Mouse (Mus musculus): ENCODE measurements at regions not wholly inside any gene's neighbourhood (a gene's known extent, or its start where the extent isn't known, plus 50 kb on each side); places are given as distances from the start of the nearest gene placed in this dataset.
A peak's percentile ranks its signal among the peaks of the same experiment; 100 is the strongest.

GRCm38 (mm10) chr6:103344413-103344812 is 166.0 kb upstream of the Chl1 start:
- no peak for DNase-seq (ENCODE audit: low spot score)
- WGBS: 89% methylated on average over 2 of the region's 2 CpGs
- H3K4me1 ChIP-seq (replicated peaks; ENCODE audit: control insufficient read depth, insufficient read depth, low read length): 0 out of 2 replicates have a peak, but pooled peaks cover 2% of the 10 kb centered on the region
- H3K9me3 ChIP-seq (ENCODE audit: control insufficient read depth, low read length): no peaks in the 10 kb centered on the region
- no peak overlapping the region for H3K4me3 ChIP-seq (ENCODE audit: low read depth, low read length)
- H3K36me3 ChIP-seq (ENCODE audit: control insufficient read depth, insufficient read depth, low read length): no peaks in the 10 kb centered on the region
- no peaks in the 10 kb centered on the region for H3K27me3 ChIP-seq (ENCODE audit: control insufficient read depth, insufficient read depth, low read length)
- no peak for ATAC-seq (replicated peaks; ENCODE audit: low FRiP score)
- no peak overlapping the region for H3K4me2 ChIP-seq (ENCODE audit: low read depth, low read length, severe bottlenecking)
- no peak overlapping the region for H3K9ac ChIP-seq (ENCODE audit: low read length)
- H3K27ac ChIP-seq (ENCODE audit: low read depth, low read length): no peak overlapping the region

- WGBS: 90% methylated on average over 3 of the region's 3 CpGs
- H3K4me1 ChIP-seq (replicated peaks; ENCODE audit: control insufficient read depth, insufficient read depth, low read length): 0 out of 2 replicates have a peak, but pooled peaks cover 1% of the 10 kb centered on the region
- H3K36me3 ChIP-seq (ENCODE audit: control insufficient read depth, insufficient read depth, low read length): no peaks in the 10 kb centered on the region
- H3K27me3 ChIP-seq (ENCODE audit: control insufficient read depth, insufficient read depth, low read length): no peaks in the 10 kb centered on the region
- H3K9me3 ChIP-seq (ENCODE audit: control insufficient read depth, low read length): no peaks in the 10 kb centered on the region
- no peak overlapping the region for H3K9ac ChIP-seq (ENCODE audit: low read length)
- H3K27ac ChIP-seq (ENCODE audit: low read depth, low read length): no peak overlapping the region
- H3K4me2 ChIP-seq (ENCODE audit: low read depth, low read length, severe bottlenecking): no peak overlapping the region
- DNase-seq (ENCODE audit: low spot score) (no peak), ATAC-seq (replicated peaks; ENCODE audit: low FRiP score) (no peak)
- no peak overlapping the region for H3K4me3 ChIP-seq (ENCODE audit: low read depth, low read length)
Observed at GRCm38 (mm10) chr6:103345195-103345594, 165.2 kb upstream of the Chl1 start.

GRCm38 (mm10) chr6:103352405-103353124 is 157.8 kb upstream of the Chl1 start:
- H3K27me3 ChIP-seq (ENCODE audit: control insufficient read depth, insufficient read depth, low read length): no peaks in the 10 kb centered on the region
- no peak overlapping the region for H3K9ac ChIP-seq (ENCODE audit: low read length)
- WGBS: 85% methylated on average over 3 of the region's 3 CpGs
- H3K36me3 ChIP-seq (ENCODE audit: control insufficient read depth, insufficient read depth, low read length): no peaks in the 10 kb centered on the region
- no peaks in the 10 kb centered on the region for H3K9me3 ChIP-seq (ENCODE audit: control insufficient read depth, low read length)
- H3K4me1 ChIP-seq (replicated peaks; ENCODE audit: control insufficient read depth, insufficient read depth, low read length): no peaks in the 10 kb centered on the region
- no peak overlapping the region for H3K4me2 ChIP-seq (ENCODE audit: low read depth, low read length, severe bottlenecking)
- no peak for ATAC-seq (replicated peaks; ENCODE audit: low FRiP score)
- H3K4me3 ChIP-seq (ENCODE audit: low read depth, low read length): no peak overlapping the region
- H3K27ac ChIP-seq (ENCODE audit: low read depth, low read length): no peak overlapping the region
- no peak for DNase-seq (ENCODE audit: low spot score)

- H3K27ac ChIP-seq (ENCODE audit: low read depth, low read length): no peak overlapping the region
- no peaks in the 10 kb centered on the region for H3K36me3 ChIP-seq (ENCODE audit: control insufficient read depth, insufficient read depth, low read length)
- no peak overlapping the region for H3K4me2 ChIP-seq (ENCODE audit: low read depth, low read length, severe bottlenecking)
- H3K9me3 ChIP-seq (ENCODE audit: control insufficient read depth, low read length): no peaks in the 10 kb centered on the region
- 45% methylated on average over 1 of the region's 1 CpGs for WGBS
- H3K27me3 ChIP-seq (ENCODE audit: control insufficient read depth, insufficient read depth, low read length): no peaks in the 10 kb centered on the region
- DNase-seq (ENCODE audit: low spot score) (no peak), ATAC-seq (replicated peaks; ENCODE audit: low FRiP score) (no peak; the same call in 1 of the 2 replicates)
- no peak overlapping the region for H3K4me3 ChIP-seq (ENCODE audit: low read depth, low read length)
- no peak overlapping the region for H3K9ac ChIP-seq (ENCODE audit: low read length)
- H3K4me1 ChIP-seq (replicated peaks; ENCODE audit: control insufficient read depth, insufficient read depth, low read length): no peaks in the 10 kb centered on the region
Observed at GRCm38 (mm10) chr6:103353346-103353745, 157.0 kb upstream of the Chl1 start.

GRCm38 (mm10) chr6:103366782-103367491 is 143.4 kb upstream of the Chl1 start:
- Histone ChIP-seq H3K27me3 (ENCODE audit: control insufficient read depth, insufficient read depth, low read length) (no peaks in the 10 kb centered on the region), H3K9me3 (ENCODE audit: control insufficient read depth, low read length) (no peaks in the 10 kb centered on the region), H3K4me3 (ENCODE audit: low read depth, low read length) (no peak overlapping the region), H3K4me2 (ENCODE audit: low read depth, low read length, severe bottlenecking) (no peak overlapping the region), H3K27ac (ENCODE audit: low read depth, low read length) (no peak overlapping the region), H3K4me1 (replicated peaks; ENCODE audit: control insufficient read depth, insufficient read depth, low read length) (no peaks in the 10 kb centered on the region), H3K9ac (ENCODE audit: low read length) (no peak overlapping the region), H3K36me3 (ENCODE audit: control insufficient read depth, insufficient read depth, low read length) (no peaks in the 10 kb centered on the region)
- 83% methylated on average over 2 of the region's 2 CpGs for WGBS
- ATAC-seq (replicated peaks; ENCODE audit: low FRiP score) (no peak), DNase-seq (ENCODE audit: low spot score) (no peak)

GRCm38 (mm10) chr6:103374956-103375355 is 135.4 kb upstream of the Chl1 start:
- Histone ChIP-seq H3K9me3 (ENCODE audit: control insufficient read depth, low read length) (no peaks in the 10 kb centered on the region), H3K27me3 (ENCODE audit: control insufficient read depth, insufficient read depth, low read length) (no peaks in the 10 kb centered on the region), H3K4me1 (replicated peaks; ENCODE audit: control insufficient read depth, insufficient read depth, low read length) (no peaks in the 10 kb centered on the region), H3K9ac (ENCODE audit: low read length) (no peak overlapping the region), H3K4me2 (ENCODE audit: low read depth, low read length, severe bottlenecking) (no peak overlapping the region), H3K36me3 (ENCODE audit: control insufficient read depth, insufficient read depth, low read length) (no peaks in the 10 kb centered on the region), H3K27ac (ENCODE audit: low read depth, low read length) (no peak overlapping the region), H3K4me3 (ENCODE audit: low read depth, low read length) (no peak overlapping the region)
- WGBS: 74% methylated on average over 7 of the region's 7 CpGs
- no peak for DNase-seq (ENCODE audit: low spot score)
- no peak for ATAC-seq (replicated peaks; ENCODE audit: low FRiP score)

GRCm38 (mm10) chr6:103377277-103377676 is 133.1 kb upstream of the Chl1 start:
- no peak overlapping the region for H3K4me2 ChIP-seq (ENCODE audit: low read depth, low read length, severe bottlenecking)
- ATAC-seq (replicated peaks; ENCODE audit: low FRiP score) (no peak), DNase-seq (ENCODE audit: low spot score) (no peak)

GRCm38 (mm10) chr6:103378047-103378446 is 132.3 kb upstream of the Chl1 start:
- DNase-seq (ENCODE audit: low spot score): no peak
- no peak overlapping the region for H3K4me3 ChIP-seq (ENCODE audit: low read depth, low read length)

More at GRCm38 (mm10) chr6:103377277-103377676, 133.1 kb upstream of the Chl1 start:
- Histone ChIP-seq H3K27me3 (ENCODE audit: control insufficient read depth, insufficient read depth, low read length) (no peaks in the 10 kb centered on the region), H3K9me3 (ENCODE audit: control insufficient read depth, low read length) (no peaks in the 10 kb centered on the region), H3K4me1 (replicated peaks; ENCODE audit: control insufficient read depth, insufficient read depth, low read length) (no peaks in the 10 kb centered on the region), H3K27ac (ENCODE audit: low read depth, low read length) (no peak overlapping the region), H3K4me3 (ENCODE audit: low read depth, low read length) (no peak overlapping the region), H3K9ac (ENCODE audit: low read length) (no peak overlapping the region), H3K36me3 (ENCODE audit: control insufficient read depth, insufficient read depth, low read length) (no peaks in the 10 kb centered on the region)
- WGBS: 70% methylated on average over 1 of the region's 1 CpGs

GRCm38 (mm10) chr6:103381030-103381429 is 129.4 kb upstream of the Chl1 start:
- no peaks in the 10 kb centered on the region for H3K4me1 ChIP-seq (replicated peaks; ENCODE audit: control insufficient read depth, insufficient read depth, low read length)
- no peaks in the 10 kb centered on the region for H3K27me3 ChIP-seq (ENCODE audit: control insufficient read depth, insufficient read depth, low read length)
- no peaks in the 10 kb centered on the region for H3K36me3 ChIP-seq (ENCODE audit: control insufficient read depth, insufficient read depth, low read length)
- no peak overlapping the region for H3K4me2 ChIP-seq (ENCODE audit: low read depth, low read length, severe bottlenecking)
- ATAC-seq (replicated peaks; ENCODE audit: low FRiP score) (peak; percentile 57), DNase-seq (ENCODE audit: low spot score) (no peak)
- no peak overlapping the region for H3K27ac ChIP-seq (ENCODE audit: low read depth, low read length)
- WGBS: 44% methylated on average over 1 of the region's 1 CpGs
- no peak overlapping the region for H3K9ac ChIP-seq (ENCODE audit: low read length)
- no peak overlapping the region for H3K4me3 ChIP-seq (ENCODE audit: low read depth, low read length)
- no peaks in the 10 kb centered on the region for H3K9me3 ChIP-seq (ENCODE audit: control insufficient read depth, low read length)

More at GRCm38 (mm10) chr6:103378047-103378446, 132.3 kb upstream of the Chl1 start:
- ATAC-seq (replicated peaks; ENCODE audit: low FRiP score): no peak
- Histone ChIP-seq H3K9ac (ENCODE audit: low read length) (no peak overlapping the region), H3K4me1 (replicated peaks; ENCODE audit: control insufficient read depth, insufficient read depth, low read length) (no peaks in the 10 kb centered on the region), H3K9me3 (ENCODE audit: control insufficient read depth, low read length) (no peaks in the 10 kb centered on the region), H3K36me3 (ENCODE audit: control insufficient read depth, insufficient read depth, low read length) (no peaks in the 10 kb centered on the region), H3K27ac (ENCODE audit: low read depth, low read length) (no peak overlapping the region), H3K4me2 (ENCODE audit: low read depth, low read length, severe bottlenecking) (no peak overlapping the region), H3K27me3 (ENCODE audit: control insufficient read depth, insufficient read depth, low read length) (no peaks in the 10 kb centered on the region)

Data from forebrain, embryonic 11.5 days (tissue).